Mouse (Mus musculus): ENCODE measurements around the gene Dgkz.

DNA sequence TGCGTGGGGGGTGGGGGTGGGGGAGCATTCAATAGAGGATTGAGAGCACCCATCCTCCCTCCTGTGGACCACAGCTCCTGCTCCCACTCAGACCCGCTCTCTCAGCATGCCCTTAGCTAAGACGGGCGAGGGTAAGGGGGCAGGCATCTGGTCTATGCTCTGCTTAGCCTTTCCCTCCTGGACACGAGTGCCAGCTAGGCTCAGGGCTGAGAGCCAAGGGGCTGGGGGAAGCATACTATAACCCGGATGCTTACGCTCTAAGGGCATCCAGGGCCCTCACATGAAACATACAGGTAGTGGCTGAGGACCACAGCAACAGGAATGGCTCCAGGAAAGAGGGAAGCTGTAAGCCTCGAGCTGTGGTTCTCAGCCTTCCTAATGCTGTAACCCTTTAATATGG is 17.6 kb downstream of the Dgkz start:
- TF ChIP-seq CTCF (IDR thresholded peaks at IDR 0.05; ENCODE audit: control insufficient read depth, insufficient read depth, insufficient read length) (no peak), USF1 (IDR thresholded peaks at IDR 0.05; ENCODE audit: low read depth) (no peak), MAX (IDR thresholded peaks at IDR 0.05) (no peak), MYOG (IDR thresholded peaks at IDR 0.05; ENCODE audit: control insufficient read depth, extremely low read depth, insufficient read length) (no peak), CEBPB (IDR thresholded peaks at IDR 0.05; ENCODE audit: low read depth) (no peak)

Measured in C2C12 (cell line).